Mouse (Mus musculus) frontal cortex, postnatal 25 days (tissue): ENCODE measurements around the gene Kcnc3.
A peak's percentile ranks its signal among the peaks of the same experiment; 100 is the strongest.

Experiments
- DNase-seq, 2 experiments: peaks; one replicate each; pipeline ENCODE4 v3.0.0; 2022; ENCODE audit warnings: low spot score in 2 of 2

The Kcnc3 gene

DNA sequence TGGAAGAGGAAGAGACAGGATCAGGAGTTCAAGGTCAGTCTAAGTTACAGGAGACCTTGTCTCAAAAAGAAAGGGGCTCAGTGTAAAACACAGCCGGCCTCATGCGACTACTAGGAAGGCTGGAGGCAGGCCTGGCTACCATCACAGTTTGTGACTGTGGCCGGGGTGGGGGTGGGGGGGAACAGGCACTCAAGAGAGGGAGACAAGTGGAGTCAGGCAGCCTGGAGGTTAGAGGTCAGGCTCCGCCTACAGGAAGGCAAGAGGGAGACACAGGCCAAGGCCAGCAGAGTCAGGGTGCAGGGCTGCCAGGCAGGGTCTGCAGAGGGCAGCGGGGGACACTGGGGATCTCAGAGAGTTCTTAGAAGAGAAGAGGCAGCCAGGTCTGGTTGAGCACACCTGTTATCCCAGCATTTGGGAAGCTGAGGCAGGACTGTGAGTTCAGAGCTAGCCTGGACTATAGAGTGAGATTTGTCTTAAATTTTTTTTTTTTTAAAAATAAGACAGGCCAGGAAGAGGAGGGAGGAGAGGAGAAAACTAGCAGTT, 6.6 kb downstream of the Kcnc3 start:
- DNase-seq, result no peak

DNA sequence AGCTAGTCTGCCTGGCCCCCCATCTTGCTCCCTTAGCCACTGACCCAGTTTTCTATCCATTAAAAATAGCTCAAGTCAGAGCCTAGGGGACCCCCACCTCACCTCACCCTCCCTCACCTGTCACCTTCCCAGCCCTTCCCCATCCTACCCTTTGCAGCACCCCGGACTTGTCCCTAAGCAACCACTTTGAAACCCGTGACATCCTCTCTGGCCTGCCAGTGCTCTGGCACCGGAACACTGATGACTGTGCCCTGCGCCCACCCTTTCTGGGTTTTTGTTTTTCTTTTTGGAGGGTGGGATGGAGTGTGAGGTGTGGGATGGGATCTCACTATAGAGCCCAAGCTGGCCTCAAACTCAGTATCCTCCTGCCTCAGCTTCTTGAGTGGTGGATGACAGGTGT, 7.2 kb downstream of the Kcnc3 start:
- DNase-seq, result no peak

DNA sequence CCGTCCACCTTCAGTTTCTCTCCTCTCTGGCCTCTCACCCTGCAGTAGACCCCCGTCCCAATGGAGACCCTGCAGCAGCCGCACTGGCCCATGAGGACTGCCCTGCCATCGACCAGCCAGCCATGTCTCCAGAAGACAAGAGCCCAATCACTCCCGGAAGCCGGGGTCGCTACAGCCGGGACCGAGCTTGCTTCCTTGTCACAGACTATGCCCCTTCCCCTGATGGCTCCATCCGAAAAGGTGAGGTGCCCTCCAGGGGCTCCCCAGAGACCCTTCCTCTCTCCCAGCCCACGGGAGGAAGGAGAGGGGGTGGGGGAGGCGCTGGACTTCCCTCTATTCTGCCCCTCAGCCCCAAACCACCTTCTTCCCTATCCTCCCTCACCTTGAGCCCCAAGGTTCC, 7.9 kb downstream of the Kcnc3 start:
- no peak for DNase-seq

DNA sequence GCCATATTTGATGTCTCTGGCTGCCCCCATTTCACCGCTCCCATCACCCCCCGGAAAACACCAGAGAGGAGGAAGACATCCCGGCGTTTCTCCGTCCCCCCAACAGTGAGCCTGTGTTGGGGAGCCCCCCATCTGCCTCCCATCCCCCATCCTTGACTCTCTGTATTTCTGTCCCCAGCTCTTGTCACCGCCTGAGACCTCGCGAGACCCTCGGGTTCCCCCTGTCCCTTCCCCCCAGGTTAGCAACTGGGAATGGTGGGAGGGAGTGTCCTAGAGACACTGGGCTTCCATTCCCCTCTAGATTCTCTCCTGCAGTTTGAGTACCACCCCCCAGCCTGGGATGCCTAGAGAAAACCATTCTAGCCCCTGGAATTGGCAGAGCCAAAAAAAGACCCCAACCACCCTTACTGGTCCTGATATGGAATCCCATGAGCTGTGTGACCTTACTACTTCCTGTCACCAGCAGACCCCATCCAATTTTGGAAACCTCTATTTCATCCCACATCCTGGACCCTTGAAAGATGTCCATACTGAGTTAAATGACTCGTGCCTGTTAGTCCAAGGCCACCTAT, 10.3 kb downstream of the Kcnc3 start:
- DNase-seq, result no peak

DNA sequence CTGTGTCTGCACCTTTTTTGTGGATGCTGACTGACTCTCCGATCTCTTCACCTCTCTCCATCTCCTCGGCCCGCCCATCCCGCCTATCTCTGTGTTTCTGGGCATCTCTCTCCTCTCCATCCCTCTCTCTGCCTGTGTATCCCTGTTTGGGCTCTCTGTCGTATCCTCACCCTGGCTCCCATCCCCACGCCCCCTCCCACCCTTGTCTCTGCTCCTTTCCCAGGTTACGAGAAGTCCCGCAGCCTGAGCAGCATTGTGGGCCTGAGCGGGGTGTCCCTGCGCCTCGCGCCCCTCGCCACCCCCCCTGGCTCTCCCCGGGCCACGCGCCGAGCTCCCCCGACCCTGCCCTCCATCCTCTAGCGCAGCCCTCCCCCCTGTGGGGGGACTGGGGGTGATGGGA, 11.2 kb downstream of the Kcnc3 start:
- DNase-seq, result no peak

DNA sequence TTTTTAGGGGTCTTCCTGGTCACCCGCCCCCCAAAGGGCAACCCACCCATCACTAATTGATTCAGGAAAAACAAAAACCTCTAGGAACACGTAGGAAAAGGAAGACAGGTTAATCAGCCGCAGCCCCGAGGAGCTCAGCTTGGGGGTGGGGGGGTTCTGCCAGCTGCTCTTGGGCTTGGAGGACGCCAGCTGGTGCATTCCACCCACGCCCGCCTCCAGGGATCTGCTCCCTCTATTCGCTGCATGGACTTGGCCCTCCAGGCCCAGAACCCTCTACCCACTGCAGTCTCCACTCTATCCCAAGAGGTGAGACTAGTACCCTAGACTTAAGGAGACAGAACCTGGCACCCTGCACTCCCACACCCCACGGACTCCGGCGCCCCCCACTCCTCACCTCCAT, 12.0 kb downstream of the Kcnc3 start:
- peak; percentile 55 to 64 for DNase-seq

DNA sequence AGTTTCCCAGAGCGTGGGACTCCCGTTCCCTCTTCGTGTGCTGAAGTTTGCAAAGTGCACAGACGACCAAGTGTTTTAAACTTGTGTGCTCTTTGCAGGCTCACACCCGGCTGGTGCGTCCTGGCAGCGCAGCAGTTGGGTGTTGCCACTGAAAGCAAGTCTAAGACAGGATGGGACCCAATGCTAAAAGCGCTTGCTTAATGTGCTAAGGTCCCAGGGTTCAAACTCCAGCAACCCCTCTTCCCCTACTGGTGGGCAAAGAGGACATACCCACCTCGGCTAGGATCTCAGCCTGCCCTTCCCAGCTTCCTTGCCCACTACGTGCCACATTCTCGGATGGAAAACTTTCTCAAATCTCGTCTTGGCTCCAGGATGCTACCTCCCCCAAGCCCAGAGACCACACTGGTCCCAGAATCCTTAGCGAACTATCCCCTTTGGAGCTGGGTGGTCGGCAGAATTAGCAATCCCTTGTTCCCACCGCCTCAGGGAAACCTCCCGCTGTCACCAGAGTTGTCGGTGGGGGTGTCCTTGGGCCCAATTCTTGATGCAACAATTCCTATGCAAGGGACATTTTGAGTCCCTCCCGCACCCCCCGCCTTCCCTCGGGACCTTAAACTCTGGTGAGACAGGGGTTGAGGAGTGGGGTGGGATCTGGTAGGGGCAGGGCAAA, 12.9 kb downstream of the Kcnc3 start:
- no peak for DNase-seq

DNA sequence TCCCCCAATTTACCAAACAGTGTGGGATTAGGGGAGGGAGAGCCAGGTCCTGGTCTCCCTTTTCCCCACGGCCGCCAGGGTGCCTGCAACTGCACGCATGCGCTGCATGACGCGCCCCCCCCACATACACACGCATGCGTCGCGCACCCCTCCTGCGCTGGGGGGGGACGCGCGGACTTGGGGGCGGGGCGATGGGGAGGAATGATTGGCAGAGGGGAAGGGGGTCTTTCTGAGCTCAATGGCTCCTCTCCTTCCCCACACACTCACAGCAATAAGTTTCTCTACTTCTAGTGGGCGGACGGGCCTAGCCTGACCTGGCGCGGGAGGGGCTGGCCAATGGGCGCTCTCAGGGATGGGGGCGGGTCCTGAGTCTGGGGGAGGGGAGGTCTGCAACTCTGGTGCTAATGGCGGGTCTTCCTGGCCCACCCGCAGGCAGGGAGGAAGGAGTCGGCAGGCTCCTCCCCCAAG, 13.7 kb downstream of the Kcnc3 start:
- no peak for DNase-seq

DNA sequence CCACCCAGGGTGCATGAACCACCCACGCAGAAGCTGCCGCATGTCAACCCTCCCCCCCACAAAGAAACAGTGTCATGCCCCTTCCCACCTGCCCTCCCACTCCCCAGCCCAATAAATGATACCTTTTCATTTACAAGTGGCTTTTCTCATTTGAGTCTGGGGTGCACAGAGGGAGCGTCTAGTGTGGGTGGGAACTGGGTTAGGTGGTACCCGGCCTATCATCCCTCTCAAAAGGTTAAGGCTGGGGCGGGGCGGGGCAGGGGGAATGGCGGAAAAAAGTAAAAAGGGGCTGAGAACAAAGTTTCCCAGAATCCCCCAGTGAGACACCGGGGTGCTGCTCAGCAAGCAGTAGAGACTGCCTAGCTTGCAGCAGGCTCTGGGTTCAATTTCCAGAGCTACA, 14.2 kb downstream of the Kcnc3 start:
- DNase-seq, result no peak

DNA sequence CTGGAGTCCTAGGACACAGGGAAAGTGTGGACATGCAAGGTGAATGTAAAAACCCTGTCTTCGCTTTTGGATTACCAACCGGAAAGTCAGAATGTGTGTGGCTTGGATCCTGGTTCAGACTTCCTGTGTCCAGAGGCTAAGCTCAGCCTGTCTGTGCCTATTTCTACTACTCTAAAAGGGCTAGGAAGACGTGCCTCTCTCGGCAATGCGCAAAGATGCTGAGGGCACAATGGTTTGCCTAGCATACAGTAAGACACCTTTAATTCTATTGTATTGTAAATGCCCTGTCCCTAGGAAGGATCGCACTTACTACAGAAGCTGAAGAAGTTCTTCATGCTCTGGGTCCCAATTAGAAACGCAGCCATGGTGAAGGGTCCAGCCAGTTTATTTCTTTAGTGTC, 15.0 kb downstream of the Kcnc3 start:
- no peak for DNase-seq

DNA sequence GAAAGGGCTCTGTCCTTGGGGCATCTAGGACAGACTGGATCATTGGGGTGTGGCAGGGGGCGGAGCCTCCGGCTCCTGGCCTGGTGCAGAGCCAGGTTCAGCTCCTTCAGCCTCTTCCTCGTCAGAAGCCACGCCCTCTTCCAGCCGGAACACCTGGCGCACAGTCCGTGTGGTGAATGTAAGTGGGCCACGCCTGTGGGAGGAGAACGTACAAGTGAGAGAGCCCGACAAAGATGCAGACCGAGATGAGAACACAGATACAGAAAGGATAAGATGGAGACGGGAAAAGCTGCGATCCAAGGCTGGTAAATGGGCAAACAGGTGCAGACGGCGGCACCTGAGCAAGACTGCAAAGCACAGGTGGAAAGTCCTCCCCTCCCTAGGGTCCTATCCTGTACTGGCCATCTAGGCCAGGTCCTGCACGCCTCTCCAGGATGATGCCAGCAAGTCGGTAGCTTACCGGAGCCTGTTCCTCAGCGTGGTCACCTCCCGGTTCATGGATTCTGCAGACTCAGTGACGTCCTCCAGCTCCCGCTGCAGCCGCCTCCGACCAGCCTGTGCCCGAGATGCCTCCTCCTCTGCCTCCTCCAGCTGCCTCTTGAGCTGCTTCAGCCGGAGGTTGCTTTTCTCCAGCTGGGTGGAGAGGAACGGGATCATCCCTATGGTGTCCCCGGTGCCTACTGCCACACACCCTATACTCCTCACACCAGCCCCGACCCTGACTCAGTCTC, 15.9 kb downstream of the Kcnc3 start:
- DNase-seq, result peak in 1 of 2 experiments; percentile 21

DNA sequence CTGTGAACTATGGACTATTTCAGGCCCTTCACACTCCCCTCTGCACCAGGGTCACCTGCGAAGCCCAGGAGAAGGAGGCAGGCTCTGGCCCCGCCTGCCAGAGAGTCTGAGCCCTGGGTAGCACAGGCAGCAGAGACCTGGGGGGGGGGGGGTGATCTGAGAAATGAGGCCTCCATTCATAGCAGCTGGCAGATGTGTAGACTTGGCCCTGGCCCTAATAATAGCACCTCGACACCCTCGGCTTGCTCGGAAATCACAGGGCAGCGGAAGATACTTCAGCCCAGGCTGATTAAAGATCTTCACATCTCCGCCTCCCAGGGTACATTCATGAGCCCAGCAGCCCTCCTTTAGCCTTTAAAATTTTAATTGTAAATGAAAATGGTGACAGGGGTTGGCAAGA, 21.7 kb downstream of the Kcnc3 start:
- DNase-seq, result no peak

DNA sequence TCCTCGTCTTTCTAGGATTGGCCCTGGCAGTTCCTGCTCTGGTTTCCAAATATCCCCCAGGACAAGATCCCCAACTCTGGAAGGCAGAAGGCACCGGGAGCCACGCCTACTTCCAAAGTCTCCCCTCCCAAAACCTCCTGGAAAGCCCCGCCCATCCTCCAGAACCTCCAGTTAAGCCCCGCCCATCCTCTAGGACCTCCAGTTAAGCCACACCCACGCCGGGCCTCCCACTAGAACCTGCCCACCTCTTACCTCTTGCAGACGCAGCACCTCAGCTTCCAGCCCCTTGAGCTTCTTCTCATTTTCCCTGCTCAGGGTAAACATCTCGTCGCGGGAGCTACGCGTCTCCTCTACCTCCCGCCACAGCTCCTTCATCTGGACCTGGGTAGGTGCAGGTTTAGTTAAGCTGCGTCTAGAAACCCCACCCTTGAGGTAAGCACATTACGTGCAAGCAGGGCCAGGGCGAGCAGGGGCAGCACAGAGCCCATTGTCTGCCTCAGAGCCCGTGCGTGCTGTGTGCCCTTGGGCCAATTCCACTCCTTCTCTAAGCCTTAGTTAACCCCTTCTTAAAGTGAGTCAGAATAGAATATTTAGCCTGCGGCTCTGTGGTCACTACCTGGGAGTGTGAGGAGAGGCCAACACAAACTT, 23.7 kb downstream of the Kcnc3 start:
- DNase-seq, result no peak

DNA sequence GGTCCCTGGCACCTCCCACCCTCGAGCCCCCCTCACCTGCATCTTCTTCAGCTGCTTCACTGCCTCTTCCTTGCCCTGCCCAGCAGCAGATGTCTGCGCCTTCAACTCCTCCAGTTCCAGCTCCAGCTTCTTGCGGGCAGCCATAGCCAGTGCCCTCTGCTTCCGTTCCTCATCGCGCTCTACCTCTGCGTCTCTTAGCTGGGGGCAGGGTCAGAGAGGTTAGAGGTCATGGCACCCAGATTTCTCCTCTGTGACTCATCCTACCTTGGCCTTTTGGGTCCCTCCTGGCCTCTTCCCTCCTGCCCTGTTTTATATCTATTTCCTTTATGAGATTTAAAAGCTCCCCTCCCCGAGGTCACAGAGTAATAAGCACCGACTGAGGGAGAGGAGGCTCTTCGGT, 24.8 kb downstream of the Kcnc3 start:
- no peak for DNase-seq

DNA sequence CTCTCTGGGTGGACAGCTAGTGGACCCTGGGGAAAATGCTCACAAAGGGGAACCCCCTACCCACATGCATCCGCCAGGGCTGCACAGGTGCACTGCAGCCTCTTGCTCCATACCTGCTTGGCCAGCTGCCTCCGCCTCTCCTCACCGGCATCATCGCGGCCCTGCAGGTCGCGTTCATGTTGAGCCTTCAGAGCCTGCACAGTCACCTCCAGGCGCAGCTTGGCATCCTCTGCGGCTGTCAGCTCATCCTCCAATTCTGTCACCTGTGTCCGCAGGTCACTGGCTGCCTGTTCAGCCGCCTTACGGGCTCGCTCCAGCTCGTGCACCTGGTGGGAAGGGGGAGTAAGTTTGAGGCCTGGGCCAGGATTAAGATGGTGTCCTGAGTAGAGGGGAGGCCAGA, 25.5 kb downstream of the Kcnc3 start:
- no peak for DNase-seq

DNA sequence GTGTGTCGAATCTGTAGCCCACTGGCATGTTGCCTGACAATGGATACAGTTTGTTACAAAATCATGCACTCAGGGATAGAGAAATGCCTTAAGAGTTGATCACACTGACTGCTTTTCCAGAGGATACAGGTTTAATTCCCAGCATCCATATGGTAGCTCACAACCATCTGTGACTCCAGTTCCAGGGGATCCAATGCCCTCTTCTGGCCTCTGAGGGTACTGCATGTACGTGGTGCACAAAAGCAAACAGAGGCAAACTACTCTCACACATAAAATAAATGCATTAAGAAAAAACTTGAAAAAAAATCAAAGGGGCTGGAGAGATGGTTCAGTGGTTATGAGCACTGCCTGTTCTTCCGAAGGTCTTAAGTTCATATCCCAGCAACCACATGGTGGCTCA, 26.6 kb downstream of the Kcnc3 start:
- DNase-seq, result no peak

DNA sequence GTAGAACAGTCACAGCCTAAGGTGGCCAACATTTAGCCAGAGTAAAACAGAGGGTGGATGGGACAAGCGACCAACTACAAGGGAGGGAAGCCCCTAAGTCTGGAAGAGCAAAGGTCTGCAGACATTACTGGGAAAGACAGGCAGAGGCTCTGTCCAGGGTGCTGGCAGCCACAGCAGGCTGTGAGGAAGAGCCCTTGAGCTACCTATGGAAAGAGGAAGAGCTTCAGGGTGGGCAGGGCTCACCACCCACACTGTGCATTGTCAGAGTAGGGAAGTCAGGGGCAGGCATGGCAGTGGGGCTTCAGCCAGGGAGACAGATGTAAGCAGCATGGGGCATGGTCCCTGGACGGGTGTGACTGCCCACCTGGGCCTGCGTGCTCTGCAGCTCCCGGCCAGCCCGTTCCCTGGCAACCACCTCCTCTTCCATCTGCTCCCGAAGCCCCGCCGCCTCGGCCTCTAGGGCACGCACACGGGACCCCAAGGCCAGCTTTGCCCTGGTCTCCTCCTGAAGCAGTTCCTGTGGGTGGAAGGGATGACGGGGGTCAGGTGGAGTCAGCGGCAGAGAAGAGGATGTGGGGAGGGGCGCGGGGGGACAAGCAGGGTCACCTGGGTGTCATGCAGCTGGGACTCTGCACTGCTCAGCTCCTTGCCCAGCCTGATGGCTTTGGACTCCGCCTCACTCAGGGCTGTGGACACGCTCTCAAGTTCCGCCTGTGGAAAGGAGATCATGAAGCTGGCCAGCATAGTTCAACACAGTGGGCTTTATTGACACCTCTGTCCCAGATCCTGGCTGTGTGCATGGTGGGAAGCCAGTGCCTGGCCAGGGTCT, 33.5 kb downstream of the Kcnc3 start:
- DNase-seq, result no peak

DNA sequence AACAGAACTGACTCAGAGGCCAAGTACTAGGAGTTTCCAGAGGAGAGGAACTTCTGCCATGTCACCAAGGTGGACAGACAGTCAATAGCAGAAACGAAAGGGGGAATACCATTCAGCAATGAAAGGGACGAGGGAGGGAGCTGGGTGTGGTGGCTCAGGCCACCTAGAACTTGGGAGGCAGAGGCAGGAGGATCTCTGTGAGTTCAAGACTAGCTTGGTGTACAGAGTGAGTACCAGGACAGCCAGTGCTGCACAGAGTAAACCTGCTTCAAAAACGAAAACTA, 34.0 kb downstream of the Kcnc3 start:
- DNase-seq, result no peak

DNA sequence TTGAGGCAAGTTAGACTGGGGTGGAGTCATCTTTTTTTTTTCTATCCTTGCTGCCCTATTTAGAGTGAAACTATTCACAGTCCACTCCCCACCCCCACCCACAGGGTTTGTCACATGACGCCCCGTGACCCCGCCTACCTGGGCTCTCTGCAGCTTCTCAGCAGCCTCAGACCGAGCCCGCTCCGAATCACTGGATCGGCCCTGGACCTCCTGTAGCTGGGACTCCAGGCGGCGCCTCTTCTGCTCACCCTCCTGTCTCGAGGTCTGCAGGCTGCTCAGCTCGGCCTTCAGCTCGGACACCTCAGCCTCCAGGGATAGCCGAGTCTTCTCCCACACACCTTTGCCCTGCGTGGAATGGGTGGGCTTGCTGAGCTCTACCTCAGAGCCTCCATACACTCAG, 34.4 kb downstream of the Kcnc3 start:
- DNase-seq, result no peak

DNA sequence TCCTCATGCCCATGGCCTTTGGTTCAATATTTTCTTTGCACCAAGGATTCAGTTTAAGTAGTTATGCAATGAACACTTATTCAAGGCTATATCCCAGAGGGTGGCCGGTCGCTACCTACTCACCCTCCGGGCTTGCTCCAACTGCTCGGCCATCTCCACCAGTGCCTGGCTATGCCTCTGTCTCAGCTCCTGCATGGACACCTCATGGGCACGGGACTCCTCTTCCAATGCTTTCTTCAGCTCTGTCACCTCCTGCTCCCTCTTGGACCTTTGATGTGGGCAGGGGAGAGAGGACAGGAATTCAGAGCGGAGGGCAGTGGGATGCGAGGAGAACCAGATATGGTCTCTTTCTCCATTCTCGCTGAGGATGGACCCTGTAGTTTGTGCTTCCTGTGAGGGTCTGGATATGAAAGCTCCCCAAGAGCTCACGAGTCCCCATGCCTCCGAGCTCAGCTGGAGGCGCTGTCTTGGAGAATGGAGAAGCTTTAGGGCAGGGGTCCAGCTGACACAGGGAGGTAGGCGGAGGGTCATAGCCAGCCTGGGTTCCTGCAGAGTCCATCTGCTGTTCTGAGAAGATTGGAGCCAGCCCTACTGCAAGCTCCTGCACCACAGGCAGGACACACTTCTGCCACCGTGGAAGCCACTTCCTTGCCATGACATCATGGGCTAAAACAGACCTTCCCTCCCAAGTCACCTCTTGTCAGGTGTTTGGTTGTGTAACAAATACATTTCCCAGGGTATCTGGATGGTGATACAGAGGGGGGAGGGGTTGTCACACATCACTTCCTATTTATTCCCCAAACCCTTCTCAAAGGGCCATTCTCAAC, 35.0 kb downstream of the Kcnc3 start:
- no peak for DNase-seq

DNA sequence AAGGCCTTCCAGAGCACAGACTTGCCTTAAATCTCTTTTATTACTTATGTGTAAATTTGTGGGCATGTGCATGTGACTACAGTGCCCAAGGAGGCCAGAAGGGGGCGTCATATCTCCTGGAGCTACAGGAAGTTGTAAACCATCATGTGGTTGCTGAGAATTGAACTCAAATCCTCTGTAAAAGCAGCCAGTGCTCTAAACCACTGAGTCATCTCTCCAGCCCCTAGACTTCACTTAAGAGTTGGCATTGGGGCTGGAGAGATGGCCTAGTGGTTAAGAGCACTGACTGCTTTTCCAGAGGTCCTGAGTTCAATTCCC, 35.6 kb downstream of the Kcnc3 start:
- DNase-seq, result no peak
